In genomic region chr8:108900541-108900940, GRCm38 (mm10) we compare ENCODE assay signal across 9 mouse cellular contexts.
A peak's percentile ranks its signal among the peaks of the same experiment; 100 is the strongest.
DNase-seq lines count a peak whose midpoint lies in the region; ATAC-seq and TF ChIP-seq lines count a peak whose summit lies in the region.
"Had no signal": no experiment of that assay in that cellular context is flagged by ENCODE, and none has a peak within 500 bp of the region (broad histone marks: within the 10 kb centered on the region; RNA-seq: fewer than 3 reads in every experiment).

No protein-coding gene starts in this region.

- TF ChIP-seq CTCF in kidney, postnatal 0 days (IDR thresholded peaks at IDR 0.05; ENCODE audit: low read depth) = no peak

- DNase-seq in kidney, postnatal 0 days (ENCODE audit: low spot score) = no peak
- DNase-seq in kidney, postnatal 25 days = no peak
- peak; percentile 81 for DNase-seq in embryo, embryonic 10.5 days (ENCODE audit: low spot score)
- DNase-seq in embryonic facial prominence, embryonic 14.5 days (ENCODE audit: low spot score) = peak; percentile 42
- peak; percentile 91 for DNase-seq in midbrain, embryonic 11.5 days (ENCODE audit: low spot score, missing footprints)
- DNase-seq in left cerebral cortex, adult 11 months (ENCODE audit: low spot score) = no peak
- DNase-seq in adrenal gland, postnatal 10 days = no peak
- no peak for DNase-seq in gastrocnemius, postnatal 14 days

- 41% methylated on average over 10 of the region's 10 CpGs for WGBS in kidney, postnatal 0 days
- WGBS in embryonic facial prominence, embryonic 14.5 days = 38% methylated on average over 10 of the region's 10 CpGs
- 17% methylated on average over 10 of the region's 10 CpGs for WGBS in midbrain, embryonic 11.5 days

- no peaks in the 10 kb centered on the region for H3K9me3 ChIP-seq in kidney, postnatal 0 days (replicated peaks; ENCODE audit: low read length)
- no peaks in the 10 kb centered on the region for H3K9me3 ChIP-seq in embryonic facial prominence, embryonic 14.5 days (ENCODE audit: control insufficient read depth, low read length)
- no peaks in the 10 kb centered on the region for H3K9me3 ChIP-seq in midbrain, embryonic 11.5 days (ENCODE audit: control insufficient read depth, low read length)

- H3K9ac ChIP-seq in kidney, postnatal 0 days (ENCODE audit: low read depth, low read length) = no peak overlapping the region
- no peak overlapping the region for H3K9ac ChIP-seq in embryonic facial prominence, embryonic 14.5 days (ENCODE audit: low read depth, low read length)
- H3K9ac ChIP-seq in midbrain, embryonic 11.5 days (ENCODE audit: low read length) = peak overlapping the region; percentile 30; the same call in 1 of the 2 replicates

- H3K4me3 ChIP-seq in kidney, postnatal 0 days (replicated peaks; ENCODE audit: low read depth, low read length) = no peak overlapping the region
- H3K4me3 ChIP-seq in embryonic facial prominence, embryonic 14.5 days (ENCODE audit: low read depth, low read length) = no peak overlapping the region
- H3K4me3 ChIP-seq in midbrain, embryonic 11.5 days (ENCODE audit: low read depth, low read length) = no peak overlapping the region
- H3K4me3 ChIP-seq: erythroblast, embryonic 14.5 days had no signal

- H3K4me1 ChIP-seq in kidney, postnatal 0 days (replicated peaks; ENCODE audit: insufficient read depth, low read length) = peaks cover 33% of the 10 kb centered on the region
- peaks cover 64% of the 10 kb centered on the region for H3K4me1 ChIP-seq in embryonic facial prominence, embryonic 14.5 days (ENCODE audit: control insufficient read depth, insufficient read depth, low read length)
- peaks cover 58% of the 10 kb centered on the region for H3K4me1 ChIP-seq in midbrain, embryonic 11.5 days (ENCODE audit: control insufficient read depth, insufficient read depth, low read length)

- no peak overlapping the region for H3K4me2 ChIP-seq in kidney, postnatal 0 days (ENCODE audit: low read length)
- no peak overlapping the region; the same call in 1 of the 2 replicates for H3K4me2 ChIP-seq in embryonic facial prominence, embryonic 14.5 days (ENCODE audit: low read depth, low read length)
- peak overlapping the region; percentile 19 for H3K4me2 ChIP-seq in midbrain, embryonic 11.5 days

- ATAC-seq in kidney, postnatal 0 days (replicated peaks; ENCODE audit: low FRiP score, low read depth) = no peak
- ATAC-seq in embryonic facial prominence, embryonic 14.5 days (ENCODE audit: low read depth) = no peak
- peak; percentile 56; the same call in 1 of the 2 replicates for ATAC-seq in midbrain, embryonic 11.5 days (ENCODE audit: low FRiP score)

- no peaks in the 10 kb centered on the region for H3K36me3 ChIP-seq in kidney, postnatal 0 days (ENCODE audit: insufficient read depth, low read length)
- 0 out of 2 replicates have a peak, but pooled peaks cover 3% of the 10 kb centered on the region for H3K36me3 ChIP-seq in embryonic facial prominence, embryonic 14.5 days (ENCODE audit: control insufficient read depth, insufficient read depth, low read length)
- H3K36me3 ChIP-seq in midbrain, embryonic 11.5 days (ENCODE audit: control insufficient read depth, insufficient read depth, low read length) = no peaks in the 10 kb centered on the region

- intact Hi-C loops in gastrocnemius, postnatal 14 days (cut with DNase I; ENCODE audit: low total_unique reads) = loop anchor here (10.0 kb wide), 1 partner anchor 106 kb away; no protein-coding TSS in a partner anchor

- 0 out of 2 replicates have a peak overlapping the region, but pooled peaks have one; percentile 40 for H3K27ac ChIP-seq in kidney, postnatal 0 days
- H3K27ac ChIP-seq in embryonic facial prominence, embryonic 14.5 days (replicated peaks; ENCODE audit: low read depth, low read length) = peak overlapping the region; percentile 63; the same call in 1 of the 2 replicates
- peak overlapping the region; percentile 61 for H3K27ac ChIP-seq in midbrain, embryonic 11.5 days (ENCODE audit: low read depth, low read length)

- no peaks in the 10 kb centered on the region for H3K27me3 ChIP-seq in kidney, postnatal 0 days (ENCODE audit: insufficient read depth, low read length)
- H3K27me3 ChIP-seq in embryonic facial prominence, embryonic 14.5 days (replicated peaks; ENCODE audit: control insufficient read depth, insufficient read depth, low read length) = no peaks in the 10 kb centered on the region
- H3K27me3 ChIP-seq in midbrain, embryonic 11.5 days (ENCODE audit: control insufficient read depth, insufficient read depth, low read length) = peaks cover 2% of the 10 kb centered on the region; the same call in 1 of the 2 replicates

Comparison
In these comparisons a context has a peak if more than half of its experiments do, and no peak if none do; other contexts are left out.
1. DNase-seq: peak in embryo, embryonic 10.5 days (single experiment), embryonic facial prominence, embryonic 14.5 days (single experiment) and midbrain, embryonic 11.5 days (single experiment); none in kidney, postnatal 0 days (single experiment), kidney, postnatal 25 days (0 of 2), left cerebral cortex, adult 11 months (single experiment), adrenal gland, postnatal 10 days (single experiment) and gastrocnemius, postnatal 14 days (single experiment).
2. Peak in every context shown above with its lines, with median percentiles within 50 percentile points of each other: H3K27ac ChIP-seq.